Mouse (Mus musculus): ENCODE results near the gene Gm4787. TPM values are rescaled to one million over a fixed set of nuclear protein-coding genes. Genes with fewer than 3 reads are reported as not detected.

Gene Gm4787
- polyA plus RNA-seq, 1 experiment: 0.08 TPM

DNA sequence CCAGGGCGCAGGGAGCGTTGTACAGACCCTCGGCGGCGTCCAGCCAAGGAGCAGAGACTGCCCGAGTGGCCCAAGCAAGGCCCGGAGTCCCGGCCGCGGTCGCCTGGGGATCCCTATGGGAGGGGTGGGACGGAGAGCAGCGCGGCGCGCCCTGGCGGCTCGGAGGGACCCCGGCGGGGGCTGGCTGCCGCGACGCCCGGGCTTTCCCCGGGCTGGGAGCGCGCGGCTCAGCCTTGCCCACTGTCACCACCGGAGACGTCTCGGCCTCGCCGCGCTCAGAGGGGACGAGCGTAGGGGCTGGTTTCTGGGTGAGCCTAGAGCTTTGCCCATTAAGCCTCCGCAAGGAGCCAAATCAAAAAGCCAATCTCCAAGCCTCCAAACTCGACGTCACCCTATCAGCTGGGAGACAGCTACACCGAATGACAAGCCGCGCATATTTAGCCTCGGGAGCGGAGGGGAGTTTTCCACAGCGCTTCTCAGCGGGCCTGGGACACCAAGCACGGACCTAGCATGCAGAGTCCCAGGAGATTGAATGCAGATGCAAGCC, 46.3 kb downstream of the Gm4787 start, which contains the start of gene Slc8a3:
Gene Slc8a3 (minus strand): TSS at position 306 of the 547 bp plus-strand sequence.
- Histone ChIP-seq H3K79me3 (ENCODE audit: low read depth) (no peaks in the 10 kb centered on the region), H3K4me3 (ENCODE audit: insufficient read depth, poor library complexity, severe bottlenecking) (no peak within 1 kb of the TSS), H3K27me3 (ENCODE audit: control insufficient read depth, insufficient read depth, insufficient read length) (peaks cover 36% of the 10 kb centered on the region), H3K79me2 (ENCODE audit: control insufficient read depth, insufficient read depth) (no peaks in the 10 kb centered on the region), H3ac (ENCODE audit: control insufficient read depth, insufficient read length, low read depth) (no peak within 1 kb of the TSS), H3K36me3 (ENCODE audit: control insufficient read depth, insufficient read depth) (no peaks in the 10 kb centered on the region)
- no peak for TF ChIP-seq FOSL1 (IDR thresholded peaks at IDR 0.05; ENCODE audit: insufficient read depth, low read length, poor library complexity, severe bottlenecking)
- no peak for TF ChIP-seq CEBPB (IDR thresholded peaks at IDR 0.05; ENCODE audit: low read depth)
- no peak for TF ChIP-seq MAX (IDR thresholded peaks at IDR 0.05)
- no peak for TF ChIP-seq MYOG (IDR thresholded peaks at IDR 0.05; ENCODE audit: control insufficient read depth, extremely low read depth, insufficient read length)
- no peak for TF ChIP-seq MYOD1 (IDR thresholded peaks at IDR 0.05; ENCODE audit: control insufficient read depth, insufficient read length, low read depth)
- TF ChIP-seq CTCF (IDR thresholded peaks at IDR 0.05; ENCODE audit: control insufficient read depth, insufficient read depth, insufficient read length): no peak
- TF ChIP-seq USF1 (IDR thresholded peaks at IDR 0.05; ENCODE audit: low read depth): no peak

DNA sequence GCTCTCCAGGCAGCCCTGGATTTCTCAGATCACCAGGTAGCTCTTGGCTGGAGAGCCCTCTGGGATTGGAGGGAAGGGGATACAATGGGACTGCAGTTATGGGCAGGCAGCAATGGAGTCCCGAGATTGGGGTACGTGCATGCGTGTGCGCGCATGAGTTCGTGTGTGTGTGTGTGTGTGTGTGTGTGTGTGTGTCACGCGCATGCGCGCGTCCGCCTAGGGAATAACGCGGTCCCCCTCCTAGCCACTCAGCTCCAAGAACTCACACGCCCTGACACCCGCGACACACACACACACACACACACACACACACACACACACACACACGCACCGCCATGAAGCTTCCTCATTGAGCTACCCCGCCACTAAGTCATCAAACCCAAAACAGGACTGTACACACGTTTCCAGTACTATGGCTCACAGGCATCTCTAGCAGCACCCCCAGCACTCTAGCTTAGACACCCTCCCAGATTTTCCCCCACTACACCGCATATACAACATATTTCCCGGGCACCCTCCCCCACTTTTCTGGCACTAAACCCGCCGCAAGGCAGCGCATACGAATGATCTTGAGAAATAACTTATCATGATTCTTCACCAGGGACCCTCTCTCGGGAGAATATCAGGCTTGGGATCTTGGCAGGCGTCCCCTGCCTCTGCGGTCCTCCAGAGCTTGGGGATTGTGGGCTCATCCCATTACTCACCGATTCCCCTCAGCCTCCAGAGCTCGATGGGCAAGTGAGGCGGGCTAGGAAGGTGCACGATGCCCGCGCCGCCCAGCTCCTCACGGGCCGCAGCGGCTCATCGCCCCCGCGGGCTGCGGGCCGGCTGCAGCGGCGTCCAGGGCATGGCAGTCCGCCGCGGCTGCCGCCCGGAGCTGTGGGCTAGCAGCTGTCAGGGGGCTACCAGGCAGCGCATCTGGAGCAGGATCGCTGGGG, 47.1 kb downstream of the Gm4787 start:
- Histone ChIP-seq H3K79me2 (ENCODE audit: control insufficient read depth, insufficient read depth) (no peaks in the 10 kb centered on the region), H3K27me3 (ENCODE audit: control insufficient read depth, insufficient read depth, insufficient read length) (peaks cover 36% of the 10 kb centered on the region), H3K79me3 (ENCODE audit: low read depth) (no peaks in the 10 kb centered on the region), H3ac (ENCODE audit: control insufficient read depth, insufficient read length, low read depth) (no peak overlapping the region), H3K36me3 (ENCODE audit: control insufficient read depth, insufficient read depth) (no peaks in the 10 kb centered on the region), H3K4me3 (ENCODE audit: insufficient read depth, poor library complexity, severe bottlenecking) (no peak overlapping the region)
- TF ChIP-seq CTCF (IDR thresholded peaks at IDR 0.05; ENCODE audit: control insufficient read depth, insufficient read depth, insufficient read length): no peak

DNA sequence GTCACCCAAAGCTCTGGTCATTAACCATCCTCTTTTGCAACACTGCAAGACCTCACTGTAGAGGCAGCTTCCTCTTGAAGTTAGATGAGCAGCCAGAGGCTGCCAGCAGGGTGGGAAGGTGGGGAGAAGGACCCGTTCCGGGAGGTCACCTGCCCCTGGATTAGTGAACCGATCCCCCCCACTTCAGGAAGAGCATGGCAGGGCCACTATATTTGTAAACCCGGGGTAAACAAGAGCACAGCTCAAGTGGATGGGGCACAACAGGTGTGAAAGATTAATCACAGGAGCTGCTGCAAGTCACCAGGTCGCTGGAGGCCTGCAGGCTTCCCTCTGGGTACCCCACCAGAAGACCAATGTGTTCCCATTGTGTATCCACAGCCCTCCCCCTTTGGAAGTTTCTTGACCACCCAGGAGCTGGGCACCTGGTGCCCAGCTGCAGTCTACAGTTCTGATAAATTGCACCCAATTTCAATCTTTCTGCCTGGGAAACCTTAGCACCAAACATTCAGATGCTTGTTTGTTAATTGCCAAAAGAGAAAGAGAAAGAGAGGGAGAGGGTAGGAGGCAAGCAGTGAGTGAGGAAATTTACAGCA, 48.1 kb downstream of the Gm4787 start:
- Histone ChIP-seq H3K79me2 (ENCODE audit: control insufficient read depth, insufficient read depth) (no peaks in the 10 kb centered on the region), H3K36me3 (ENCODE audit: control insufficient read depth, insufficient read depth) (no peaks in the 10 kb centered on the region), H3K79me3 (ENCODE audit: low read depth) (no peaks in the 10 kb centered on the region), H3ac (ENCODE audit: control insufficient read depth, insufficient read length, low read depth) (no peak overlapping the region), H3K27me3 (ENCODE audit: control insufficient read depth, insufficient read depth, insufficient read length) (peaks cover 36% of the 10 kb centered on the region), H3K4me3 (ENCODE audit: insufficient read depth, poor library complexity, severe bottlenecking) (no peak overlapping the region)
- TF ChIP-seq CEBPB (IDR thresholded peaks at IDR 0.05; ENCODE audit: low read depth) (no peak), MYOD1 (IDR thresholded peaks at IDR 0.05; ENCODE audit: control insufficient read depth, insufficient read length, low read depth) (no peak), FOSL1 (IDR thresholded peaks at IDR 0.05; ENCODE audit: insufficient read depth, low read length, poor library complexity, severe bottlenecking) (no peak), USF1 (IDR thresholded peaks at IDR 0.05; ENCODE audit: low read depth) (no peak), MAX (IDR thresholded peaks at IDR 0.05) (no peak), MYOG (IDR thresholded peaks at IDR 0.05; ENCODE audit: control insufficient read depth, extremely low read depth, insufficient read length) (no peak), CTCF (IDR thresholded peaks at IDR 0.05; ENCODE audit: control insufficient read depth, insufficient read depth, insufficient read length) (no peak)

Other genes starting within 250 kb of the Gm4787 start
- 0.01 TPM for gene Slc8a3, start 46.3 kb downstream of the Gm4787 start, polyA plus RNA-seq (2012; fragmentation: generic; extraction: Trizol)
- 0.22 TPM for gene Adam4, start 42.5 kb upstream of the Gm4787 start, polyA plus RNA-seq (2012; fragmentation: generic; extraction: Trizol)
- gene Cox16, start 105.7 kb upstream of the Gm4787 start, polyA plus RNA-seq (2012; fragmentation: generic; extraction: Trizol): 88.4 TPM
- gene Gm20498, start 153.4 kb upstream of the Gm4787 start, polyA plus RNA-seq (2012; fragmentation: generic; extraction: Trizol): 30.2 TPM
- 9.2 TPM for gene Synj2bp, start 153.4 kb upstream of the Gm4787 start, polyA plus RNA-seq (2012; fragmentation: generic; extraction: Trizol)
- gene Adam21, start 189.0 kb upstream of the Gm4787 start, polyA plus RNA-seq (2012; fragmentation: generic; extraction: Trizol): 0.04 TPM
- gene Med6, start 215.5 kb upstream of the Gm4787 start, polyA plus RNA-seq (2012; fragmentation: generic; extraction: Trizol): 34.4 TPM